Mouse (Mus musculus) embryonic facial prominence, embryonic 15.5 days (tissue): Measurements from ENCODE around the gene Cxcl5. TPM values are rescaled to one million over a fixed set of nuclear protein-coding genes. Genes with fewer than 3 reads are reported as not detected.

Source experiments
- microRNA-seq: library from miRNA; unstranded; fragments of <30 nt; microRNA quantifications from one replicate; pipeline ENCODE4, GENCODE M21; 2016; ENCODE audit warnings: borderline number of aligned reads
- polyA plus RNA-seq: library from polyadenylated mRNA; unstranded; fragments of >200 nt; fragmentation: Nextera tagmentation; extraction: Ambion mirVana; gene quantifications from 2 replicates; pipeline ENCODE4 v1.2.1, GENCODE M21; 2015

Gene Cxcl5
- polyA plus RNA-seq, 1 experiment from 2014 or later: 3.2 TPM

Small RNA genes within 50 kb of the gene (microRNA-seq; reads per million reads assigned to microRNA genes)
- gene Gm24322: not detected

Other genes with a start within 250 kb of the Cxcl5 start
- gene Afm, start 240.4 kb upstream of the Cxcl5 start, polyA plus RNA-seq: not detected in 2 replicates
- gene 5830473C10Rik, start 198.3 kb upstream of the Cxcl5 start, polyA plus RNA-seq: 0.20 TPM in 1 of 2 replicates, not detected in the other
- gene Rassf6, start 118.7 kb upstream of the Cxcl5 start, polyA plus RNA-seq: 3.8 and 4.3 TPM in 2 replicates
- gene Ppbp, start 9.2 kb downstream of the Cxcl5 start, polyA plus RNA-seq: 2.7 TPM in 2 replicates
- 110 and 123 TPM in 2 replicates for gene Pf4, start 13.1 kb downstream of the Cxcl5 start, polyA plus RNA-seq
- gene Cxcl3, start 26.7 kb downstream of the Cxcl5 start, polyA plus RNA-seq: 0.16 TPM in 1 of 2 replicates, not detected in the other
- gene Cxcl15, start 35.2 kb downstream of the Cxcl5 start, polyA plus RNA-seq: 0.08 and 0.29 TPM in 2 replicates
- gene Cxcl1, start 131.9 kb downstream of the Cxcl5 start, polyA plus RNA-seq: 1.3 TPM in 2 replicates
- gene Cxcl2, start 144.5 kb downstream of the Cxcl5 start, polyA plus RNA-seq: not detected in 2 replicates
- gene Mthfd2l, start 171.8 kb downstream of the Cxcl5 start, polyA plus RNA-seq: 43.3 and 47.0 TPM in 2 replicates